Mouse (Mus musculus): ENCODE results near the gene Sstr4.

Gene Sstr4

DNA sequence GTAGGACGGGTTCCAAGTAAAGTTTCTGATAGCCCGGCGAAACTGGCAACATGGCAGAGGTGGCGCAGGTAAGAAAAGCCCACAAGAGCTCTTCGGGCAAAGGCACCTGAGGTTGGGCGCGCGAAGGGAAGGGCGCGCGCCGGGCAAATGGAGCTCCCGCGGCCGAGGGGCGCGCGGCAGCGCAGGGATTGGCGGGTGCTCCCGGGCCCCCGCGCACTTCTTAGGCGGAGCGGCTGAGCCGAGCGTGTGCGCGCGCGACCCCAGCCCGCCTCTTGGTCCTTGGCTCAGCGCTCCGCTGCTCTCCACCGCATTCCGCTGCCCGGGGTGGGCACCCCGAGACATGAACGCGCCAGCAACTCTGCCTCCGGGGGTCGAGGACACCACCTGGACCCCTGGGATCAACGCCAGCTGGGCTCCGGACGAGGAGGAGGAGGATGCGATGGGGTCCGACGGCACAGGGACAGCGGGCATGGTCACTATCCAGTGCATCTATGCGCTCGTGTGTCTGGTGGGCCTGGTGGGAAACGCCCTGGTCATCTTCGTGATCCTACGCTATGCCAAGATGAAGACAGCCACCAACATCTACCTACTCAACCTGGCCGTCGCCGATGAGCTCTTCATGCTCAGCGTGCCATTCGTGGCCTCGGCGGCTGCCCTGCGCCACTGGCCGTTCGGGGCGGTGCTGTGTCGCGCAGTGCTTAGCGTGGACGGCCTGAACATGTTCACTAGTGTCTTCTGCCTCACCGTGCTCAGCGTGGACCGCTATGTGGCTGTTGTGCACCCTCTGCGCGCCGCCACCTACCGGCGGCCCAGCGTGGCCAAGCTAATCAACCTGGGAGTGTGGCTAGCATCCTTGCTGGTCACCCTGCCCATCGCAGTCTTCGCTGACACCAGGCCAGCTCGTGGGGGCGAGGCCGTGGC, at the start of gene Sstr4:
Gene Sstr4, plus strand, starts transcription at position 214 of the 921 bp plus-strand sequence.
- in situ Hi-C loops (cut with MboI; ENCODE audit: low sequenced_read_pairs) = loop anchor here (25.0 kb wide), 1 partner anchor 267 kb away; the partner anchor contains the start of gene Nxt1

DNA sequence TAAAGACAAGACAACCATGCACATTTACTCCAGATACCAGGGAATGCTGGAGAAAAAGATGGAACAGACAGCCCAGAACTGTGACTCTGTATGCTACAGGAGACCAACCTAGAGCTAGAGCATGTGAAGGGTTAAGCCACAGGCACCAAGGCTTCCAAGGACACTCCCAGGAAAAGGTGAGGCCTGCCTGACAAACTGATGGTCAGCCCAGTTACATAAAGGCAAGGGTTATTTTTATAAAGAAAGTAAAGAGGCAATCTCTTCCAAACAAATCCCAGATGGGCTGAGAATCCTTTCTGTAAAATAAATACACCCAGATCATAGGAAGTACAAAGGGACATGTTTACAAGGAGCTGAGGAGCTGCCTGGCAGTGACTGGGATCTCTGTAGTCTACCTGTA, 49.8 kb upstream of the Sstr4 start:
- in situ Hi-C loops (cut with MboI; ENCODE audit: low sequenced_read_pairs) = no loop called here

DNA sequence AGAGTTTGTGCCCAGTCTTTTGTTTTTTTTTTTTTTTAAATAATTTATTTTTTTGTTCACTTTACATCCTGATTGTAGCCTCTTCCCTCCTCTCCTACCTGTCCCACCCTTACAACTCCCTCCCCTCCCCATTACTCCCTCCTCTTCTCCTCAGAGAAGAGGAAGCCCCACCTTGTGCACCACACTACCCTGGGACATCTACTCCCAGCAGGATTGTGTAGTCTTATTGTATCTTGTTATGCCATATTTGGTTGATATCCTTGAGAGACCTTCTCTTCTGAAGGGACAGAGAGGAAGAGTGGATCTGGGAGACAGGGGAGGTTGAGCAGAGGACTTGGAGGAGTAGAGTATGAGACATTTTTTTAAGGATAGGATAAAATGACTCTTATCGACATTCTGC, 48.2 kb upstream of the Sstr4 start:
- in situ Hi-C loops (cut with MboI; ENCODE audit: low sequenced_read_pairs) = no loop called here

DNA sequence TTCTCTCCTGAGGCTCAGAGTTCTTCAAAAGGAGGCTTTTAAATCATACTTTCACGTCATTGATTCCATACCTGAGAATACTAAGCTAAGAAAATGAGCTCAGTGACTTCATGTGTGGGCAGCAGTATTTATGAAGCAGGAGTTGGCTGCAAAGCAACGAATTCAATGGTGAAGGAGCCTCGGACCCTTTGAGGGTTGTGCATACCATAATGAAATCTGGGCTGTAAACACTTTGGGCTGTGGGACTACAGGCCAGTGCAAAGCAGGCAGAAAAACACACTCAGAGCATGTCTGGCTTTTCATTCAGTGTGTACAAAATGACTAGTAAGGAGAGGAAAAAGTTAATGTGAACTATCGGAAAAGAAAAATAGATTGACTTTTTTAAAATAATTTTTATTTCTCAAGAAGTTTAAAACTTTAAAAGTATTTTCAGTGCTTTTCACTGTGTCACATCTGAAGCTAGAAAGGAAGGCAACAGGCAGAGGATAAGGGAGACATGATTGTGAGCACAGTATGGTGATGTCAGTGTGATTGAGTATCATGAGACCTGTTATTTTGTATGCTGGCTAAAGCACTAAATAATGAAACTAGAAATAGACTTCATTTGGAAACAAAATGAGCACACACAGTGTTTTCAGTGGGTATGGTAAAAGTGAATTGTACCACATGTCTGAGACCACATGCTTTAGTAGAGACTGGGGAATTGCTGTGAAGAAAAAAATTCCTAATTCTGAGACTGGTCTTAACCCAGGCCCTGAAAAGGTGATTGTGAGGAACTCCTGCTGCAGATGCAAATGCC, 45.4 kb upstream of the Sstr4 start:
- in situ Hi-C loops (cut with MboI; ENCODE audit: low sequenced_read_pairs) = no loop called here

DNA sequence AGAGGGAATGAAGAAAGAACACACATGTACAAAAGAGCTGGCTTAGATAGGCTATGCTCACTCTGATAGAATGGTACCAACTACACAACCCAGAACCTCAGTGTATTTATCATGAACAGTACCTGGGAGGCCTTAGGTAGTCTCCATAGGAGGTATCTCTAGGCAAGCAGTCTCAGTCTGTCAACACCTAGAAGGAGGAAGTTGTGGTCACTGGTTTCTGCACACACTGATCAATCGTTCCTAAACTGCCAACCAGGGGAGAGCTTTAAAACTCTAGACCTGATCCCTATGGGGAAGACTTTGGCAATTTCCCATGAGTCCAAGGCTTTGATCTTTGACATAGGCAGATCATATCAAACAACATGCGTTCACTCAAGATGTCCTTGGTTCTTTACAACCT, 44.7 kb upstream of the Sstr4 start:
- in situ Hi-C loops (cut with MboI; ENCODE audit: low sequenced_read_pairs) = no loop called here

DNA sequence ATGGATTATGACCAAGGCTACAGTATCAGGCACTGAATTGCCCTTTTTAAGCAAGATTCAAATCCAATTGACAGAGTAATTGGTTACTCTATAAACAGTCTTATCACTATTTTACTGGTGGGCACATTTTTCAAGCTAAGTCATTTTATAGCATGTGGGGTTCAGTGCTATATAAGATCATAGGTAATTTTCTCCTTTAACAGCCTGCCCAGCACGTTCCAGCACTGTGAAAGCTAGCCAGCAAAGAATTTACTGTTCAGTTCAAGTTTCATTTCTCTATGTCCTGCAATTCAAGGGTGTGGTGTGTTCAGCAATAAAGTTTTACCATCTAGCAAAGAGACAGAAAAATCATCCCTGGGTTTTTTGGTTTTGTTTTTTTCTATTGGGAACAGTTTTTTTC, 42.5 kb upstream of the Sstr4 start:
- in situ Hi-C loops (cut with MboI; ENCODE audit: low sequenced_read_pairs) = no loop called here

DNA sequence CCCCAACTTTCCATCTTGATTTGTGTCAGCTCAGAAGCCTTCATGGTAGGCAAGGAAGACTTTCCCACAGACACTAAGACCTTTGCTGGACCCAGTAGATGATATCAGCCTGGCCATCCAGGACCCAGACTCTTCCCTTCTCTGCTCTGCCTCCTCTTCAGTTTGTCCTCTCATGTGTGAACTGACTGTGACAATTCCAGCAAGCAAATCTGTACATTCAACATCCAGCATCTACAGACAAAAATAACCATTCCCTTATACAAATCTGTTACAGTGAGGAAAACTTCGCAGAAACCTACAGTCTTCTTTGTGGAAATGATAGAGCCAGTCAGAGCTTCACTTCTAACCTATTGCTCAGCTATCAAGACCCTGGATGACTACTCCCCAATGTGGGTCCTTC, 38.0 kb upstream of the Sstr4 start:
- in situ Hi-C loops (cut with MboI; ENCODE audit: low sequenced_read_pairs) = no loop called here

DNA sequence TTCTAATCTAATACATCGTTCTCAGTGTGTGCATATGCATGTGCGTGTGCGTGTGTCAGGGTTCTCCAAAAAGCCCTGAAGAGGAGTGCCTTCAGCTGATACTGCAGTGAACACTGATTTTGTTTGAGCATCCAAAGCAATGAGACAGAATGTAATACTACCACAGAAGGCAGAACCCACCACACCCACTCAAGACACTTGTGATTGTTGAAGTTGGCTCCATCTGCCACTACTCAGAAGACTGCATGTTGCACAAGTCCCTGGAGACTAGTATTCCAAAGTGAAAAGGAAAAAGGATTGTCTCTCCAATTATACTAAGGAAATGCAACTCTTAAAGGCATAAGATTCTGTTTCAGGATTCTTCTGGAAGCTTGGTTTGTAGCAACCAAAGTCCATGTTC, 30.6 kb upstream of the Sstr4 start:
- in situ Hi-C loops (cut with MboI; ENCODE audit: low sequenced_read_pairs) = no loop called here

DNA sequence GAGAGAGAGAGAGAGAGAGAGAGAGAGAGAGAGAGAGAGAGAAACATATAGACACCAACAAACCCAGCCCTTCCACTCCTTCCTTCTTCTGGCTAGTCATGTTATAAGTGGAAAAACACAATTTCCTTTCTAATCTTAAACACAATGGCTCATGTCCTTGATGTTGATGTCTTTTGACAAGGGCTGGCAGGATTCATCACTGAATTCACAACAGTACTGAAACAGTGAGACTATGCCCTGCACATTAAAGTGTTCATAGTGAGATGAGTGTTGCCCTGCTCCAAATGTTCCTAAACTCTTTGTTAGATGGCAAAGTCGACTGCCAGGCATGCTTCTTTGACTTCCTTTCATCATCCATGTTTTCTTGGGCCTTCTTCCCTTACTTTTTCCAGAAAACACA, 29.9 kb upstream of the Sstr4 start:
- in situ Hi-C loops (cut with MboI; ENCODE audit: low sequenced_read_pairs) = no loop called here

DNA sequence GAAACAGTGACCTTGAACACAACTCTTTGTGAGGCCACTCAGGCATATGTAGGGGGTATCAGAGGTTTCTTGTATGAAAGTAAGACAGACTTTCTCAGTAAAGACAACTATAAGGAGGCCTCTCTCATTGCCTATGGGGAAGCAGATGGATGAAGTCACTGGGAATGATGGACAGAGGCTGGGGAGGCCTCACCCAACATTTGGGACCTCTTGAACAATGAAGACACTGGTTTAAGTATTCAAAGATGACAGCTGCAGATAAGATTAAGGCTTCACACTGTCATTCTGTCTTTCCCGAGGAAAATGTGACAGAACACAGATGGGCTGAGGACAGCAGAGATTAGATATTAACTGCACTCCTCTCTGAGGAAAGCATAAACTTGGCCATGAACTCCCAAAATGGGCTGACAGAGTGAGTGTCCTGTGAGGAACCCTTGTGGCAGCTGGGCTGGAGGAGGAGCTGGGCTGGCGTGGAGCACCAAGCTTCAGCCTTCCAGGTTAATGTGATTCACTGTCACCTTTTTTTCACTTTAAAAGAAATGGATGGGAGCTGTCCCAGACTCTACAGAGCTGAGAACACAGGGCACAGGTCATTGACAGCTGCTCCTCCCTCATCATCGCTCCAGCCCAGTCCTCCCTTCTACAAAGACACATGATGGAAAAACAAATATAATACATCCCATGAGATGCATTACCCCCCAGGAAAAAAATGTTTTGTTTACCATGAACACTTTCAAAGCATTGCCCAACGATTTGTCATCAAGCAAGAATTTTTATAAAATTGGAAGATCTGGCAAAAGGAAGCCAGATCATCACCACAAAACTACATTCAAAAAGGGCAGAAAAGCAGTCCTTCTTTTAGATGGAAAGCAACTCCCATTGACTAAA, 23.2 kb upstream of the Sstr4 start:
- in situ Hi-C loops (cut with MboI; ENCODE audit: low sequenced_read_pairs) = no loop called here

DNA sequence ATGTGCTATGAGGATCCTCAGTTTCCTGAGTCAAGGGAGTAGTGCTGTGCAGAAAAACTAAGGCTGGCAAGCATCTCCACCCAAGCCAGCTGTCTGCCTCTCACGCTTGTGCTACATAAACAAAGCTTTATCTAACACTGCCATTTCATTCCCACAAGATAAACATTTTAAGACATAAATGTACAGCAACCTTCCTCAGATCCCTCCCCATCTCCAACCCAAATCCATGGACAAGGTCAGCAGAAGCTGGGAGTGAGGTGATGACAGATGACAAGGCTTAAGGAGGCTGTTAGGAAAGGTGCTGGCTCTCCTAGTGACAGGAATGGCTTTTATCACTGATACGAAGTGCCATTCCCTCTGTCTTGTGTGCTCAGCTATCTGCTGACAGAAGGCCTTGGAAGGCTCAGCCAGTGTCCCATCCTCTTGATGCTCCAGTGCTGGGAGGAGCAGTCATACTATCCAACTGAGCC, 21.5 kb upstream of the Sstr4 start:
- in situ Hi-C loops (cut with MboI; ENCODE audit: low sequenced_read_pairs) = no loop called here

DNA sequence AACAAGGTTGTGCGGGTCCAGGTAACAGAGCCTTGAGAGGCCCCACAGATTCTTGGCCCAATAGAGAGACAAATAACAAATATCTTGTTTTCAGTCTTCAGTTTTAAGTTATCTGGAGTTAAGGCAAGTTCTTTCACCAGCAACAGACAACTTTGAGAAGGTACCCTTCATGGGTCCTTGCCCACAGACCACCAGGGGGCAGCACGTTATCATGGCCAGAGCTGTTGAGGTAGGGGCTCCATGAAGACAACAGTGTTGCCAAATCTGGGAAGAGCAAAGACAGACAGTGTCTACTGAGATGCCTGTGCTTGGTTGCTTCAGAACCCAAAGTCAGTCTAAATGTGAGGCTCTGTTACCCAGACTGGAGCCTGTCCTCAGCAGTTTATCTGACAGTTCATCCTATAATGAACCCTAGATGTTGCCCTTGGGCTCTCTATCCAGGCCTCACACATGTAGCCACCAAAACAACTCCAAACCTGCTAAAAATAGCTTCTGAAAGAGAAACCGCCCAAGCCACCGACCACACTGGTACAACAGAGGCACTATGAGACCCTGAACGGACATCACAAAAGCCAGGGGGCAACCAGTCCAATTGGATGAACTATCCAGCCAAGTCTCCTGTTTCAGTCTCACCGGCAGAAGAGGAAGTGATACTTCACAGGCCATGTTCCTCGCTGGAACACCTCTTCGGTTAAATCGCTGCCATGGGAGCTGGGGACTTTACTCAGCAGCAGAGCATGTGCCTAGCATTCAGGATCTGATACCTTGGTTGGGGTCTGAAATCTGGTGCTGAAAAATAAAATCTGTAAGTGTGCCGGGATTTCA, 19.6 kb upstream of the Sstr4 start:
- in situ Hi-C loops (cut with MboI; ENCODE audit: low sequenced_read_pairs) = loop anchor here (25.0 kb wide), 1 partner anchor 287 kb away; the partner anchor contains the start of gene Nxt1

DNA sequence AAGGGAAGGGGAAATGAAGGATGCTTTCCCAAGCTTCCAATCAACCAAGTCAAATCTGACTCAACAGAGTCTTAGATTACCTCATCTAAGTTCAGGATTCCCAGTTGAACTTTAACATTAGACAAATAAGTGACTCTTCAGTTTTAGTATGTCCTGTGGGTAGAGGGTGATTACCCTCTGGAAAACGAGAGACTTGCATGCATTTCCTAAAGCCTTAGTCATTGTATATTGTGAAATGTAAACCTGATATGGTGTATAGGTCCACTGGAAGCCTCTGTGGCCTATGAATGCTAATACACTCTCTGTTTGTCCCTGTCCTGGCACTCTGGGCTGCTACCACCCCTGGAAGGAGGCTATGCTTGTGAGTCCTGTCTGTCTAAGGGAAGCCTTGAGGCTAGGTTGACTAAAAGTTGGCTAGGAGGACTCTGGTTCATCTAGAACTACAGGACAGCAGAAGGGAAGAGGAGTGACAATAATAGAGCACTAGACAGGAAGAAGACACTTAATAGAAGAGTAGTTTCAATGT, 16.3 kb upstream of the Sstr4 start:
- in situ Hi-C loops (cut with MboI; ENCODE audit: low sequenced_read_pairs) = loop anchor here (25.0 kb wide), 1 partner anchor 283 kb away; the partner anchor contains the start of gene Nxt1

DNA sequence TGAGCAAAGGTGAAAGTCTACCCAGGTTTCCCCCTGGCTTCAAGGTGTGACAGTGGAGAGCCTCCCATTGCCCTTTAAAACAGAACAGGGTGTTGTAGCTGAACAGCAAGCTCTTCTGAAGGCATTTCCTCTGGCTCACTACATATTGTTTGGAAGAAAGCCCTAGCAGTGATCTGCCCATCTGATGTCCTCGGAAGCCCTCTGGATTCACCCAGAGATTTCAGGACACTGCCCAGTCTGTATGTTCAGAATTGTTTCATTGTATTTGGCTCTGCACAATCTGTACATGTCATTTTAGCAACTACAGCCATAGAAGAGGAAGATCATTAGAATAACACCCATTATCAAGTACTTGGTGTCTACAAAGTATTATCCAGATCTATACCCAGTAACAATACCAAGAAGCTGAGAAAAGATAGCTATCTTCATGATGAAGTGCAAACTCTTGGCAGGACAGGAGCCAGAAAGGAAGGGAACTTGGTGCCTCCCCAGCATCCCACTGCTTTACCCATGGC, 15.2 kb upstream of the Sstr4 start:
- in situ Hi-C loops (cut with MboI; ENCODE audit: low sequenced_read_pairs) = loop anchor here (25.0 kb wide), 1 partner anchor 282 kb away; the partner anchor contains the start of gene Nxt1

DNA sequence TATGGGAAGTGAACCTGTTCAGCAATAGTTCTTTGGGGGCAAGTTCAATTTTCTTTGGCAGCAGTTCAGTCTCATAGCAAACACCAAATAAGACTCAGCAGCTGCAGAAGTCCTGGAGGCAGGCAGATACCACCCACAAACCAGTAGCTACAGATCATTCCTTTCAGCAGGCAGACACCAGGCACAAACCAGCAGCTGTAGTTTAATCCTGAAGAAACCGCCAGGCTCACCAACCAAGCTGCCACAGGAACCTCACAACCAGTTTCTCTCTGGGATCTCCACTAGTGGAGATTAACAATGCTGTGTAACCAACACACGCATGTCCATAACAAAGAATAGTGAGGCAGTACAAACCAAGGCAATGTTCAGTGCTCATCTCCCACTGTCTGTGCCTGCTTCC, 14.1 kb upstream of the Sstr4 start:
- in situ Hi-C loops (cut with MboI; ENCODE audit: low sequenced_read_pairs) = loop anchor here (25.0 kb wide), 1 partner anchor 281 kb away; the partner anchor contains the start of gene Nxt1

DNA sequence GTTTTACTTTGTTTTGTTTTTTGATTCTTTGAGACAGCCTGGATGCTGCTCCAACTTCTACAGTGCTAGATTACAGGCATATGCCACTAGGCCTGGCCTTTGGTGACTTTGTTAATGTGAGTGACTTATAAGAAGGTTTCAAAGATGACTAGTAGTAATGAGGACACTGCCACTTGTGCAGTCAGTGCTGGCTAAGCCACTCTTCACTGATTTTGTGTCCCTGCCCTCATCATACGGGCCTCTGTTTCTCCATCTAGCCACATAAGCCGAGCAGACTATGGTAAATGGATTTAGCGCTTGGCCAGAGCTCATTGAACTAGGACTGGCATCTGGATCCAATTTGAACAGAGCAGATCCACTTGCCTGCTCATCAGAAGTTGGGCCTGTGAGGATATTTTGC, 8.7 kb upstream of the Sstr4 start:
- in situ Hi-C loops (cut with MboI; ENCODE audit: low sequenced_read_pairs) = loop anchor here (25.0 kb wide), 1 partner anchor 276 kb away; the partner anchor contains the start of gene Nxt1

DNA sequence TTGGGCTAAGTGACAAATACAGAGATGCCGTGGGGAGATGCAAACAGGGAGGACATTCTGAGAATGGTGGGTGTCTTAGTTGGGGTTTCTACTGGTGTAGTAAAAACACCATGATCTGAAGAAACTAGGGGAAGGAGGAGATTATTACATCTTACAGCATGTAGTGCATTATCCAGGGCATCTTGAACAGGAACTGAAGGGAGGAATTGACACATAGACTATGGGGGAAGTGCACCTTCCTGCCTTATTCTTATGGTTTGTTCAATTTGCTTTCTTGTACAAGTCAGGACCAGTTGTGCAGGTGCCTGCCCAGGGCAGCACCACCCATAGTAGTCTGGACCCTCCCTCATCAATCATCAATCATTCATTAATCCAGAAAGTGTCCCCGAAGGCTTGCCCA, 8.2 kb upstream of the Sstr4 start:
- in situ Hi-C loops (cut with MboI; ENCODE audit: low sequenced_read_pairs) = loop anchor here (25.0 kb wide), 1 partner anchor 275 kb away; the partner anchor contains the start of gene Nxt1

DNA sequence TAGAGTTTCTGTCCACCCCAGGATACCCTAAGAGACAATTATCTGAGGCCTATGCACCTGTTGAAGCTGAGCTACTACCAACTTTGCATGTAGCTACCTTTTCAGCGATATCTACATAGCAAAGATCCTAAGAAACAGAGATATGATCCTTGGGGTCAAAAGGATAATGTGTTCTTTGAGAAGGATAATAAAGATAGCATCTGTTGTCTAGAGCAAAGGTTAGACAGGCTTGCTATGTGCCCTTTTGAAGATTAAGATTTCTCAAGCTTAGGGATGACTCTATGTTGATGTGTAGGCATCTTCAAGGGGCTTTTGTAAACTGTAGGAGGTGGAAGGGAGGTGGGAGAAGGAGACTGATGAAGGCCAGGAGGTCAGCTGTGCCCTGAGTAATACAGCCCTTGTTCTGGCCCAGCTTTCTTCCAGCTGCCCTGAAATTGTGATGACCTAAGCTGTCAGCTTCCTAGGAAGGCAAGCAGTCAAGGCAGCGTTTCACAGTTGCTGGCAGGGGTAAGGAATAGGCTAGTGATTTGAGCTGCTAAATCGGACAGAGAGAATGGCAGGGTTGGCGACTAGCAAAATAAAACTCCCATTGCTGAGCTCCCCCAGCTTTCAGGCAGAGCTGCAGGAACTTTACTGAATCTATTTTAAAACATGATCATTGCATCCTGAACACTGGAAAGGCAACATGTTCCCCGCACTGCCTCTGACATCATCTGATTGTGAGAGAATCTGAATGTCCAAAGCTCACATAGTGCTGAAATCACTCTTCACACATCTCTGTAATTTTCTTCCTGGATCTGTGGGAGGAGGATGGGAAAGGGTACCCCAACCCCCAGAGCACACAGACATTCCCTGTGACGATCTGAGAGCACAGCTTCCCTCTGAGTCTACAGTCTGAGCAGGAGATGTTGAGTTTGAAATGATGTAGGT, 7.2 kb upstream of the Sstr4 start:
- in situ Hi-C loops (cut with MboI; ENCODE audit: low sequenced_read_pairs) = loop anchor here (25.0 kb wide), 1 partner anchor 274 kb away; the partner anchor contains the start of gene Nxt1
